Mouse (Mus musculus) lung, postnatal 0 days (tissue): ENCODE results near the gene Mex3d. TPM values are rescaled to one million over a fixed set of nuclear protein-coding genes. Genes with fewer than 3 reads are reported as not detected.

Experiments used
- ATAC-seq: fragments of 200-750 bp; cut with Nextera tagmentation; 2 replicates; pipeline ENCODE4 v1.8.0; 2017; ENCODE audit warnings: moderate library complexity
- DNase-seq: peaks from one replicate; pipeline ENCODE4 v3.0.0-alpha.2; 2016; ENCODE audit warnings: low spot score
- H3K27ac ChIP-seq: fragments of 300-500 bp; sonication (generic); 2 replicates; pipeline ENCODE4 v1.5.1; 2014; ENCODE audit warnings: antibody characterized with exemption, mild to moderate bottlenecking, low read length, mixed read lengths
- H3K27me3 ChIP-seq: fragments of 300-500 bp; sonication (generic); replicated peaks from 2 replicates; pipeline ENCODE4 v1.6.1; 2014; ENCODE audit warnings: low read length, mixed read lengths; ENCODE audit not compliant: insufficient read depth
- H3K36me3 ChIP-seq: fragments of 300-500 bp; sonication (generic); 2 replicates; pipeline ENCODE4 v1.6.1; 2014; ENCODE audit warnings: low read length, mixed read lengths; ENCODE audit not compliant: insufficient read depth
- H3K4me1 ChIP-seq: fragments of 300-500 bp; sonication (generic); 2 replicates; pipeline ENCODE4 v1.6.1; 2014; ENCODE audit warnings: antibody characterized with exemption, low read depth, low read length, mixed read lengths; ENCODE audit not compliant: insufficient read depth
- H3K4me2 ChIP-seq: fragments of 300-500 bp; sonication (generic); replicated peaks from 2 replicates; pipeline ENCODE4 v1.6.1; 2014; ENCODE audit warnings: low read depth, mild to moderate bottlenecking, low read length, moderate library complexity, mixed read lengths
- H3K4me3 ChIP-seq: fragments of 300-500 bp; sonication (generic); 2 replicates; pipeline ENCODE4 v1.5.1; 2014; ENCODE audit warnings: low read depth, low read length
- H3K9ac ChIP-seq: fragments of 300-500 bp; sonication (generic); replicated peaks from 2 replicates; pipeline ENCODE4 v1.6.1; 2014; ENCODE audit warnings: low read depth, mild to moderate bottlenecking
- H3K9me3 ChIP-seq: fragments of 300-500 bp; sonication (generic); 2 replicates; pipeline ENCODE4 v1.6.1; 2016; ENCODE audit warnings: low read length, mixed read lengths
- CTCF ChIP-seq: IDR thresholded peaks from 2 replicates; pipeline ENCODE4 v1.5.1; 2016; ENCODE audit warnings: antibody characterized with exemption, mild to moderate bottlenecking
- EP300 ChIP-seq: IDR thresholded peaks from 2 replicates; pipeline ENCODE4 v1.6.1; 2016; ENCODE audit warnings: antibody characterized with exemption, mild to moderate bottlenecking, control low read depth
- WGBS: fragments of 180-500 bp; shearing (Covaris S2); extraction: QIAGEN DNeasy Blood & Tissue Kit; methylation state at CpG from one replicate; pipeline ENCODE4 v1.1.7; 2014; 5-methylcytosine and 5-hydroxymethylcytosine counted together
- polyA plus RNA-seq: library from polyadenylated mRNA; unstranded; fragments of >200 nt; fragmentation: Nextera tagmentation; extraction: Ambion mirVana; gene quantifications from 2 replicates; pipeline ENCODE4 v1.2.1, GENCODE M21; 2015

The Mex3d gene
- polyA plus RNA-seq, 1 experiment from 2014 or later = 6.0 TPM

- no peaks in the 10 kb centered on the region; the same call in 1 of the 2 replicates for H3K4me1 ChIP-seq
- DNase-seq = no peak
- 39% methylated on average over 4 of the region's 4 CpGs for WGBS
- TF ChIP-seq CTCF (no peak), EP300 (no peak)
- no peak overlapping the region for H3K4me2 ChIP-seq
- ATAC-seq = peak; percentile 61
- H3K9ac ChIP-seq = no peak overlapping the region
- H3K9me3 ChIP-seq = no peaks in the 10 kb centered on the region
- no peaks in the 10 kb centered on the region for H3K27me3 ChIP-seq
- H3K27ac ChIP-seq = no peak overlapping the region
- no peak overlapping the region for H3K4me3 ChIP-seq
- H3K36me3 ChIP-seq = peaks cover 41% of the 10 kb centered on the region
Measured at GRCm38 (mm10) chr10:80423562-80423961, 36.1 kb upstream of the Mex3d start.

DNA sequence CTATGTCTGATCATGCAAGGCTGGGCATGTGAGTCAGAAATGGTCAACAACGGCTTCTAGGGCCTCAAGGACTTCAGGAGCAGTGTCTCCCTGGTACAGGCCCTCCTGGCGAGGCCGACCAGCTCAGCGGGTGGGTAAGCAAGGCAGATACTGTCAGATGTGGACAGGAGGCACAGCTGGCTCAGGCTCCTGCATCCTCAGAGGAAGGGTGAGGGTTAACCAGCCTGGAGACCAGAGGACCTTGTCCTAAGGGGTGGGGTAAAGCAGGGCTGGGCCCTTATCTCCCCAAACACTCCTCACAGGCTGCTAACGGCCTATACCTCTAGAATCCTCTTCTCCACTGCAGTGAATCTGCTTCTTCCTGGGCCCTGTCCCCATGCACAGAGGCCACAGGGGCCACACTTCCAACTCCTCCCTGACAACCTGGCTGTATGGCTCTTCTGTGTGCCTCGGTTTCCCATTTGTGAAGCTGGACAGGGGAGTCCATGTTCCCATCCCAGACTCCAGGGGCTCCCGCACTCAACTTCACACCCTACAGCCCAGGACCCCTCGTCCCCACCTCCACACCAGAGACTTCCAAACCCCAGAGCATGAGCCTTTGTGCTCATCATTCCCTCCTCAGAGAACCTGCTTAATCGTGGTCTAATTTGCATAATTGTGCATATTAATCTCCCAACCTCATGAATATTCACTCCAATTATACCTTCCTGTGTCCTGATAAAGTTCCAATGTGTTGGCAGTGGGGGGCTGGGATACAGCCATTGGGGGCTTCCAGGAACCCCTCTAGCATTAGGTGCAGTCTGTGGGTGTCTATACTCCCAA is 34.4 kb upstream of the Mex3d start:
- Histone ChIP-seq H3K4me1 (no peaks in the 10 kb centered on the region; the same call in 1 of the 2 replicates), H3K4me3 (no peak overlapping the region), H3K36me3 (peaks cover 40% of the 10 kb centered on the region), H3K27ac (no peak overlapping the region), H3K27me3 (no peaks in the 10 kb centered on the region), H3K4me2 (no peak overlapping the region), H3K9me3 (no peaks in the 10 kb centered on the region), H3K9ac (no peak overlapping the region)
- DNase-seq (no peak), ATAC-seq (no peak)
- WGBS = 81% methylated on average over 9 of the region's 9 CpGs
- no peak for TF ChIP-seq EP300
- TF ChIP-seq CTCF = no peak

DNA sequence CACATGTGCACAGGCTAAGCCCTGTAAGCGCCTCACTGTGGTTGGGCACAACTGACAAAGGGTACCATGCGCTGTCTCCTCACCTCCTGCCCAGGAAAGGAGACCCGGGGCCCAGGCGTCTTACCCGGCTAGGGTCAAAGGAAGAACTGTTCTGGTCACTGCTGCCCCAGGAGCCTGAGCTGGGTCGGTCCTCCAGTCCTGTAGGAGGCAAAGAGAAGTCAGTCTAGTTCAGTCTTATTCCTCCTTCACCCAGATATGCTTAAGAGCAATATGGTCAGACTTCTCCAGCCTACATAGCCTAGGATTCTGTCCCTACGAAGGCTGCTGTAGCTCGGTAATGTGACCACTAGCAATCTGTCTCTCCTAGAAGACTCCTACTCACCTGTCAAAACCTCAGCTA is 33.7 kb upstream of the Mex3d start:
- no peak for ATAC-seq
- Histone ChIP-seq H3K27me3 (no peaks in the 10 kb centered on the region), H3K4me2 (no peak overlapping the region), H3K4me3 (no peak overlapping the region), H3K36me3 (peaks cover 33% of the 10 kb centered on the region), H3K27ac (no peak overlapping the region), H3K9me3 (no peaks in the 10 kb centered on the region), H3K9ac (no peak overlapping the region), H3K4me1 (no peaks in the 10 kb centered on the region; the same call in 1 of the 2 replicates)
- 88% methylated on average over 8 of the region's 8 CpGs for WGBS
- no peak for DNase-seq
- TF ChIP-seq CTCF (no peak), EP300 (no peak)

GRCm38 (mm10) chr10:80420729-80421128 is 33.3 kb upstream of the Mex3d start:
- peaks cover 35% of the 10 kb centered on the region for H3K36me3 ChIP-seq
- 87% methylated on average over 10 of the region's 10 CpGs for WGBS
- no peak overlapping the region for H3K9ac ChIP-seq
- no peak overlapping the region for H3K4me2 ChIP-seq
- no peaks in the 10 kb centered on the region; the same call in 1 of the 2 replicates for H3K4me1 ChIP-seq
- no peak overlapping the region for H3K27ac ChIP-seq
- no peaks in the 10 kb centered on the region for H3K9me3 ChIP-seq
- DNase-seq (no peak), ATAC-seq (no peak)
- H3K4me3 ChIP-seq = no peak overlapping the region
- no peaks in the 10 kb centered on the region for H3K27me3 ChIP-seq
- no peak for TF ChIP-seq EP300
- no peak for TF ChIP-seq CTCF

- no peak overlapping the region for H3K27ac ChIP-seq
- no peaks in the 10 kb centered on the region for H3K27me3 ChIP-seq
- H3K9ac ChIP-seq = no peak overlapping the region
- DNase-seq (no peak), ATAC-seq (no peak)
- no peak for TF ChIP-seq CTCF
- no peak for TF ChIP-seq EP300
- H3K4me2 ChIP-seq = no peak overlapping the region
- peaks cover 35% of the 10 kb centered on the region; the same call in 1 of the 2 replicates for H3K36me3 ChIP-seq
- no peaks in the 10 kb centered on the region for H3K9me3 ChIP-seq
- 68% methylated on average over 8 of the region's 8 CpGs for WGBS
- no peaks in the 10 kb centered on the region; the same call in 1 of the 2 replicates for H3K4me1 ChIP-seq
- no peak overlapping the region for H3K4me3 ChIP-seq
Measured at GRCm38 (mm10) chr10:80419419-80419818, 32.0 kb upstream of the Mex3d start.

- no peaks in the 10 kb centered on the region; the same call in 1 of the 2 replicates for H3K4me1 ChIP-seq
- no peak overlapping the region for H3K4me2 ChIP-seq
- H3K9me3 ChIP-seq = no peaks in the 10 kb centered on the region
- 38% methylated on average over 3 of the region's 3 CpGs for WGBS
- DNase-seq (peak; percentile 65), ATAC-seq (0 out of 2 replicates have a peak, but pooled peaks have one; percentile 23)
- H3K36me3 ChIP-seq = peaks cover 35% of the 10 kb centered on the region; the same call in 1 of the 2 replicates
- H3K9ac ChIP-seq = 0 out of 2 replicates have a peak overlapping the region, but pooled peaks have one; percentile 23
- TF ChIP-seq CTCF (no peak), EP300 (no peak)
- H3K4me3 ChIP-seq = no peak overlapping the region
- H3K27me3 ChIP-seq = no peaks in the 10 kb centered on the region
- H3K27ac ChIP-seq = no peak overlapping the region
Measured at GRCm38 (mm10) chr10:80418311-80418710, 30.9 kb upstream of the Mex3d start.
